Comparison of ENCODE assay signal across 16 mouse cellular contexts in the genomic region with DNA sequence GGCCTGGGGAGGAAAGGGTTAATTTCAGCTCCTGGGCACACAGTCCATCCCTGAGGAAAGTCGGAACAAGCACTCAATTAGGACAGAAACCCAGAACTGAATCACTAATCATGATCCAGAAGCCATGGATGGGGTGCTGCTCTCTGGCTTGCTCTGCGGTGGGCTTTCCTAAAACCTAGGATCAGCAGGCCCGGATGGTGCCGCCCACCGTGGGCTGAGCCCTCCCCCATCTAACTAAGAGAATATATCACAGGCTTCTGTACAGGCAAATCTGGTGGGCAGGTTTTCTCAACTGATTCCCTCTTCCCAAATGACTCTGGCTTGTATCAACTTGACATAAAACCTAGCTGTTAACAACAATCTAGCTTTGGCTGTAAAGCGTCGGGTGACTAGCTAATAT. TPM values are rescaled to one million over a fixed set of nuclear protein-coding genes. Genes with fewer than 3 reads are reported as not detected.
A peak's percentile ranks its signal among the peaks of the same experiment; 100 is the strongest.
DNase-seq lines count a peak whose midpoint lies in the region; ATAC-seq and TF ChIP-seq lines count a peak whose summit lies in the region.
"Had no signal": no experiment of that assay in that cellular context is flagged by ENCODE, and none has a peak within 500 bp of the region (broad histone marks: within the 10 kb centered on the region; RNA-seq: fewer than 3 reads in every experiment).

No protein-coding gene starts in this region.

- H3K27me3 ChIP-seq in kidney, embryonic 15.5 days: no peaks in the 10 kb centered on the region
- no peaks in the 10 kb centered on the region for H3K27me3 ChIP-seq in kidney, adult 2 months (replicated peaks; ENCODE audit: control insufficient read depth, insufficient read depth, low read length)
- no peaks in the 10 kb centered on the region for H3K27me3 ChIP-seq in myocyte (ENCODE audit: control insufficient read depth, insufficient read depth, insufficient read length)
- H3K27me3 ChIP-seq: hindbrain, embryonic 15.5 days; liver, embryonic 15.5 days; neural tube, embryonic 12.5 days had no signal

- no peak overlapping the region for H3K4me3 ChIP-seq in kidney, embryonic 15.5 days (replicated peaks)
- H3K4me3 ChIP-seq in kidney, adult 2 months (ENCODE audit: insufficient read depth, low read depth, low read length): no peak overlapping the region
- H3K4me3 ChIP-seq in myocyte: no peak overlapping the region
- H3K4me3 ChIP-seq: heart, adult 2 months; hindbrain, embryonic 15.5 days; liver, embryonic 15.5 days; neural tube, embryonic 12.5 days had no signal

- H3ac ChIP-seq in myocyte (ENCODE audit: control insufficient read depth, insufficient read length): no peak overlapping the region

- no peak for DNase-seq in kidney, adult 2 months
- peak; percentile 70 for DNase-seq in MN1 (ENCODE audit: low spot score)
- peak; percentile 16 for DNase-seq in hindlimb bud, embryonic 11.5 days (ENCODE audit: extremely low spot score, low read depth, low spot score)
- DNase-seq in cerebellum, postnatal 10 days: no peak
- no peak for DNase-seq in thymus, adult 18-20 months
- DNase-seq: cerebellum, adult 9-10 months; embryo, embryonic 11 days; heart, adult 2 months; lung, postnatal 10 days; right cerebral cortex, postnatal 25 days had no signal

- H3K4me2 ChIP-seq in kidney, embryonic 15.5 days: no peak overlapping the region
- H3K4me2 ChIP-seq in myocyte (ENCODE audit: low read depth): peak overlapping the region; percentile 80
- H3K4me2 ChIP-seq: hindbrain, embryonic 15.5 days; liver, embryonic 15.5 days had no signal

- no peak overlapping the region for H3K9ac ChIP-seq in kidney, embryonic 15.5 days
- H3K9ac ChIP-seq: hindbrain, embryonic 15.5 days; liver, embryonic 15.5 days; neural tube, embryonic 12.5 days had no signal

- H3K79me2 ChIP-seq in myocyte (ENCODE audit: control insufficient read depth, insufficient read depth): no peaks in the 10 kb centered on the region

- peaks cover 50% of the 10 kb centered on the region for H3K4me1 ChIP-seq in kidney, embryonic 15.5 days
- H3K4me1 ChIP-seq in kidney, adult 2 months (ENCODE audit: control insufficient read depth, insufficient read depth, low read length): no peaks in the 10 kb centered on the region

- H3K36me3 ChIP-seq in kidney, embryonic 15.5 days: no peaks in the 10 kb centered on the region
- H3K36me3 ChIP-seq in kidney, adult 2 months (ENCODE audit: control insufficient read depth, insufficient read depth, low read length): no peaks in the 10 kb centered on the region
- no peaks in the 10 kb centered on the region for H3K36me3 ChIP-seq in myocyte (ENCODE audit: control insufficient read depth, insufficient read depth)
- H3K36me3 ChIP-seq: liver, embryonic 15.5 days; neural tube, embryonic 12.5 days had no signal

- WGBS in kidney, embryonic 15.5 days: 57% methylated on average over 7 of the region's 7 CpGs
- WGBS in kidney, adult 2 months: 56% methylated on average over 7 of the region's 7 CpGs

- peak overlapping the region; percentile 45 for H3K27ac ChIP-seq in kidney, embryonic 15.5 days
- H3K27ac ChIP-seq in kidney, adult 2 months (ENCODE audit: insufficient read depth, low read depth, low read length): no peak overlapping the region
- H3K27ac ChIP-seq: heart, adult 2 months; hindbrain, embryonic 15.5 days; liver, embryonic 15.5 days; neural tube, embryonic 12.5 days had no signal

- H3K9me3 ChIP-seq in kidney, embryonic 15.5 days (replicated peaks): no peaks in the 10 kb centered on the region
- H3K9me3 ChIP-seq: liver, embryonic 15.5 days had no signal

- no peak for TF ChIP-seq CTCF in kidney, adult 2 months (conservative IDR thresholded peaks at IDR 0.05; ENCODE audit: insufficient read depth, insufficient read length, low read depth, low read length)

- TF ChIP-seq POLR2A in kidney, adult 2 months (IDR thresholded peaks at IDR 0.05; ENCODE audit: low read depth, low read length): no peak
- no peak for TF ChIP-seq POLR2A in myocyte (IDR thresholded peaks at IDR 0.05; ENCODE audit: insufficient read length, low read depth)

- no peak for ATAC-seq in kidney, embryonic 15.5 days (replicated peaks; ENCODE audit: low FRiP score)
- ATAC-seq: midbrain, embryonic 16.5 days had no signal

TF ChIP-seq in myocyte, 11 proteins besides CTCF, POLR2A, EP300 and RAD21:
- TF ChIP-seq REST (IDR thresholded peaks at IDR 0.05; ENCODE audit: insufficient read depth, insufficient read length): no peak
- no peak for TF ChIP-seq SRF (IDR thresholded peaks at IDR 0.05; ENCODE audit: control insufficient read depth, insufficient read length, low read depth)
- no peak for TF ChIP-seq MYOG (IDR thresholded peaks at IDR 0.05; ENCODE audit: control insufficient read depth in 1 of 3, insufficient read depth in 1 of 3, insufficient read length in 2 of 3, low read depth in 2 of 3)
- no peak for TF ChIP-seq USF1 (IDR thresholded peaks at IDR 0.05; ENCODE audit: low read depth)
- no peak for TF ChIP-seq E2F4 (IDR thresholded peaks at IDR 0.05; ENCODE audit: insufficient read depth)
- no peak for TF ChIP-seq MYOD1 (IDR thresholded peaks at IDR 0.05; ENCODE audit: control insufficient read depth in 1 of 3, insufficient read length in 2 of 3, low read depth in 2 of 3)
- no peak for TF ChIP-seq CEBPB (IDR thresholded peaks at IDR 0.05; ENCODE audit: insufficient read depth, poor library complexity, severe bottlenecking)
- no peak for TF ChIP-seq TCF3 (IDR thresholded peaks at IDR 0.05; ENCODE audit: insufficient read length, low read depth)
- TF ChIP-seq MAX (IDR thresholded peaks at IDR 0.05; ENCODE audit: low read depth): no peak
- no peak for TF ChIP-seq POLR2AphosphoS2 (IDR thresholded peaks at IDR 0.05; ENCODE audit: insufficient read length, low read depth)
- no peak for TF ChIP-seq TCF12 (IDR thresholded peaks at IDR 0.05; ENCODE audit: insufficient read depth, poor library complexity, severe bottlenecking)

RNA-seq across cellular contexts. Expression of a gene that starts 12.2 kb away (rescaled TPM):
- 3.0 and 3.1 TPM in 2 replicates for polyA plus RNA-seq in kidney, embryonic 15.5 days (2015; fragmentation: Nextera tagmentation; extraction: Ambion mirVana)
- 2.1 and 2.2 TPM in 2 replicates for polyA plus RNA-seq in kidney, adult 2 months (2012; rRNA removed)
- 1.1 TPM for polyA plus RNA-seq in myocyte (2012; fragmentation: generic; extraction: Trizol)

RNA-seq across cellular contexts. Expression of a gene that starts 13.5 kb away (rescaled TPM):
- polyA plus RNA-seq in kidney, embryonic 15.5 days (2015; fragmentation: Nextera tagmentation; extraction: Ambion mirVana): 128 and 137 TPM in 2 replicates
- 881 and 1,007 TPM in 2 replicates for polyA plus RNA-seq in kidney, adult 2 months (2012; rRNA removed)
- polyA plus RNA-seq in myocyte (2012; fragmentation: generic; extraction: Trizol): 0.06 TPM
- polyA plus RNA-seq: heart, adult 2 months had no signal

RNA-seq across cellular contexts. Expression of a gene that starts 30.1 kb away (rescaled TPM):
- polyA plus RNA-seq in kidney, embryonic 15.5 days (2015; fragmentation: Nextera tagmentation; extraction: Ambion mirVana): 44.2 and 46.0 TPM in 2 replicates
- polyA plus RNA-seq in kidney, adult 2 months (2012; rRNA removed): 124 and 164 TPM in 2 replicates
- 17.5 TPM for polyA plus RNA-seq in myocyte (2012; fragmentation: generic; extraction: Trizol)

RNA-seq across cellular contexts. Expression of a gene that starts 30.6 kb away (rescaled TPM):
- 175 and 183 TPM in 2 replicates for polyA plus RNA-seq in kidney, embryonic 15.5 days (2015; fragmentation: Nextera tagmentation; extraction: Ambion mirVana)
- 27.0 and 41.2 TPM in 2 replicates for polyA plus RNA-seq in kidney, adult 2 months (2012; rRNA removed)
- 195 TPM for polyA plus RNA-seq in myocyte (2012; fragmentation: generic; extraction: Trizol)

RNA-seq across cellular contexts. Expression of a gene that starts 41.2 kb away (rescaled TPM):
- polyA plus RNA-seq in kidney, embryonic 15.5 days (2015; fragmentation: Nextera tagmentation; extraction: Ambion mirVana): 6.7 and 7.7 TPM in 2 replicates
- 34.5 and 48.3 TPM in 2 replicates for polyA plus RNA-seq in kidney, adult 2 months (2012; rRNA removed)
- polyA plus RNA-seq in myocyte (2012; fragmentation: generic; extraction: Trizol): 0.22 TPM

Comparison
In these comparisons a context has a peak if more than half of its experiments do, and no peak if none do; other contexts are left out.
1. DNase-seq: peak in MN1 (single experiment) and hindlimb bud, embryonic 11.5 days (single experiment); none in kidney, adult 2 months (single experiment), cerebellum, postnatal 10 days (0 of 2) and thymus, adult 18-20 months (0 of 2).
2. RNA of a gene that starts 13.5 kb away (polyA plus RNA-seq): 881 to 1,007 TPM in kidney, adult 2 months and 128 to 137 TPM in kidney, embryonic 15.5 days; 0.06 TPM in myocyte (single experiment); every median in the first group is over 100 times any median in the second.